Mouse (Mus musculus) thymus, adult 2 months (tissue): ENCODE measurements around the gene C2cd6.

Source experiments
- CTCF ChIP-seq: fragments of 200-500 bp; IDR thresholded peaks from 2 replicates; pipeline ENCODE4 v1.5.1; 2012; ENCODE audit warnings: mild to moderate bottlenecking, control low read depth, low read length, moderate library complexity, borderline replicate concordance; ENCODE audit not compliant: control insufficient read depth, poor library complexity, insufficient read depth; ENCODE audit errors: extremely low read depth
- POLR2A ChIP-seq: fragments of 200-500 bp; IDR thresholded peaks from 2 replicates; pipeline ENCODE4 v1.6.1; 2012; ENCODE audit warnings: mild to moderate bottlenecking, low read length, control low read depth, moderate library complexity; ENCODE audit not compliant: control insufficient read depth, poor library complexity, insufficient read depth; ENCODE audit errors: extremely low read depth

DNA sequence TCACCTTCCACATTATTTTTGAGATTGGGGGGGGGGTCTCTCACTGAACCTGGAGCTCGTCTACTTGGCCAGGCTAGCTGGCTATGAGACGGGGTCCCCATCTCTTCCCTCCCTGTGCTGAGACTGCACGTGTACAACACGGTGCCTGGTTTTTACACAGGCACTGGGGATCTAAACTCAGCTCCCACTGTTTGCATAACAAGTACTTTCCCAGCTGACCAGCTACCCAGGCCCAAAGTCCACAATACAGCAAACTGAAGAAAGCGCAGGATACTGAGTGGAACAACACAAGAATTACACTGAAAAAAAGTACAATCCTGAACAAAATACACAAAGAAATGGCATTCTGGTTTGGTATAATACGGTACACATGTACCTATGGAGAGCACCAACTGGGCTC is 7.4 kb upstream of the C2cd6 start:
- TF ChIP-seq CTCF (no peak), POLR2A (no peak)
